In genomic region chr15:93575884-93576283, GRCm38 (mm10) we compare ENCODE assay signal across 8 mouse cellular contexts. TPM values are rescaled to one million over a fixed set of nuclear protein-coding genes. Genes with fewer than 3 reads are reported as not detected.
DNase-seq lines count a peak whose midpoint lies in the region; ATAC-seq and TF ChIP-seq lines count a peak whose summit lies in the region.

No protein-coding gene starts in this region.

- H3K36me3 ChIP-seq in liver, embryonic 14.5 days (replicated peaks; ENCODE audit: control insufficient read depth, insufficient read depth, low read depth): no peaks in the 10 kb centered on the region
- no peaks in the 10 kb centered on the region for H3K36me3 ChIP-seq in neural tube, embryonic 15.5 days

- H3K27me3 ChIP-seq in liver, embryonic 14.5 days (ENCODE audit: control insufficient read depth, insufficient read depth, low read length): no peaks in the 10 kb centered on the region
- no peaks in the 10 kb centered on the region for H3K27me3 ChIP-seq in neural tube, embryonic 15.5 days (replicated peaks)

- 9% methylated on average over 5 of the region's 5 CpGs for WGBS in liver, embryonic 14.5 days (ENCODE audit: insufficient replicate concordance)
- 8% methylated on average over 5 of the region's 5 CpGs for WGBS in neural tube, embryonic 15.5 days

- H3K27ac ChIP-seq in liver, embryonic 14.5 days: no peak overlapping the region
- no peak overlapping the region for H3K27ac ChIP-seq in neural tube, embryonic 15.5 days (replicated peaks)

- no peak for TF ChIP-seq POLR2A in brain, embryonic 14.5 days (IDR thresholded peaks at IDR 0.05; ENCODE audit: borderline replicate concordance, extremely low read depth, insufficient read depth, insufficient read length, poor library complexity, severe bottlenecking)

- H3K4me3 ChIP-seq in liver, embryonic 14.5 days (ENCODE audit: insufficient read depth in 1 of 2, low read depth in 2 of 2, low read length in 2 of 2): no peak overlapping the region
- H3K4me3 ChIP-seq in neural tube, embryonic 15.5 days (replicated peaks): no peak overlapping the region

- intact Hi-C loops in heart, postnatal 14 days (cut with DNase I): loop anchor here (1.0 to 5.0 kb wide), 3 partner anchors 57 to 139 kb away; no protein-coding TSS in a partner anchor

- ATAC-seq in erythroblast, adult 5-6 weeks (replicated peaks; ENCODE audit: low FRiP score, poor library complexity, severe bottlenecking): peak; percentile 69
- peak; percentile 56; the same call in 1 of the 2 replicates for ATAC-seq in liver, embryonic 14.5 days (ENCODE audit: insufficient read depth)
- ATAC-seq in neural tube, embryonic 15.5 days (ENCODE audit: low FRiP score): 0 out of 2 replicates have a peak, but pooled peaks have one; percentile 24

- H3K9me3 ChIP-seq in liver, embryonic 14.5 days (ENCODE audit: control insufficient read depth, low read length): no peaks in the 10 kb centered on the region
- H3K9me3 ChIP-seq in neural tube, embryonic 15.5 days (replicated peaks): no peaks in the 10 kb centered on the region

- no peak overlapping the region for H3K9ac ChIP-seq in liver, embryonic 14.5 days (replicated peaks)
- no peak overlapping the region for H3K9ac ChIP-seq in neural tube, embryonic 15.5 days (replicated peaks)

- no peak overlapping the region for H3K4me2 ChIP-seq in liver, embryonic 14.5 days (ENCODE audit: low read depth)
- no peak overlapping the region for H3K4me2 ChIP-seq in neural tube, embryonic 15.5 days

- DNase-seq in MEL-GATA-1-ER (ENCODE audit: extremely low read depth, low read depth): peak; percentile 65
- peak; percentile 96 for DNase-seq in brain, embryonic 14.5 days (ENCODE audit: low read depth)
- peak; percentile 80 to 92 for DNase-seq in heart, postnatal 14 days
- DNase-seq in kidney, postnatal 25 days: peak; percentile 86 to 95
- DNase-seq in liver, embryonic 14.5 days (ENCODE audit: low read depth in 3 of 3, low spot score in 3 of 3): peak; percentile 59 to 63 (median 60)
- DNase-seq in thymus, postnatal 36 days: peak; percentile 61 to 68

- no peak for TF ChIP-seq EP300 in liver, embryonic 14.5 days (IDR thresholded peaks at IDR 0.05; ENCODE audit: low read depth)

- TF ChIP-seq CTCF in brain, embryonic 14.5 days (IDR thresholded peaks at IDR 0.05; ENCODE audit: borderline replicate concordance, extremely low read depth, insufficient read depth, insufficient read length): peak; percentile 81
- peak; percentile 82 for TF ChIP-seq CTCF in liver, embryonic 14.5 days (IDR thresholded peaks at IDR 0.05; ENCODE audit: low read depth)

- H3K4me1 ChIP-seq in liver, embryonic 14.5 days (replicated peaks; ENCODE audit: control insufficient read depth in 2 of 2, insufficient read depth in 2 of 2, low read length in 1 of 2): no peaks in the 10 kb centered on the region
- H3K4me1 ChIP-seq in neural tube, embryonic 15.5 days: peaks cover 12% of the 10 kb centered on the region; the same call in 1 of the 2 replicates

RNA-seq across cellular contexts. Expression of gene Prickle1, which starts 19.8 kb away (rescaled TPM):
- polyA plus RNA-seq in brain, embryonic 14.5 days (2012; rRNA removed): 6.1 and 10.4 TPM in 2 replicates
- not detected in 2 replicates for total RNA-seq in erythroblast, adult 5-6 weeks (2015; ENCODE audit: low replicate concordance)
- total RNA-seq in erythroblast, adult 5-6 weeks (2017; ENCODE audit: low replicate concordance): not detected in 2 replicates
- 10 to 100 TPM; 16.7 to 19.9 TPM for total RNA-seq in heart, postnatal 14 days (2021)
- polyA plus RNA-seq in liver, embryonic 14.5 days (2012; rRNA removed): 1.2 and 1.5 TPM in 2 replicates
- 3.2 and 3.5 TPM in 2 replicates for polyA plus RNA-seq in liver, embryonic 14.5 days (2014; fragmentation: Nextera tagmentation; extraction: Ambion mirVana)
- polyA plus RNA-seq in neural tube, embryonic 15.5 days (2015; fragmentation: Nextera tagmentation; extraction: Ambion mirVana): 22.8 and 27.5 TPM in 2 replicates
